Mouse (Mus musculus) C2C12 (cell line): ENCODE results near the gene Enox1.

Experiments used
- CEBPB ChIP-seq: IDR thresholded peaks from one replicate; pipeline ENCODE4 v1.6.1; 2011; ENCODE audit warnings: low read depth, mild to moderate bottlenecking, control low read depth, moderate library complexity
- CTCF ChIP-seq: IDR thresholded peaks from one replicate; pipeline ENCODE4 v1.5.1; 2011; ENCODE audit not compliant: control insufficient read depth, insufficient read depth, insufficient read length
- USF1 ChIP-seq: IDR thresholded peaks from one replicate; pipeline ENCODE4 v1.6.1; 2011; ENCODE audit warnings: low read depth, mild to moderate bottlenecking, control low read depth, moderate library complexity

GRCm38 (mm10) chr14:77370521-77370920 is 214.0 kb downstream of the Enox1 start:
- TF ChIP-seq CEBPB = no peak
- no peak for TF ChIP-seq CTCF
- TF ChIP-seq USF1 = no peak
